Mouse (Mus musculus): ENCODE data around the gene Aprt.

Aprt gene

GRCm38 (mm10) chr8:122596031-122596430 lies 19.3 kb upstream of the Aprt start:
- no peak for TF ChIP-seq CTCF (conservative IDR thresholded peaks at IDR 0.05; ENCODE audit: low read length)
- TF ChIP-seq POU5F1 (IDR thresholded peaks at IDR 0.05; ENCODE audit: borderline replicate concordance, low read length): no peak
- no peak for TF ChIP-seq NANOG (IDR thresholded peaks at IDR 0.05; ENCODE audit: borderline replicate concordance, low read length)
- no peaks in the 10 kb centered on the region for H3K9me3 ChIP-seq (ENCODE audit: low read length)
- peaks cover 40% of the 10 kb centered on the region for H3K36me3 ChIP-seq (ENCODE audit: insufficient read depth, low read length)
- no peaks in the 10 kb centered on the region; the same call in 1 of the 2 replicates for H3K27me3 ChIP-seq (ENCODE audit: insufficient read depth, low read length)
- peaks cover 20% of the 10 kb centered on the region for H3K4me1 ChIP-seq (replicated peaks; ENCODE audit: low read depth, low read length)
- no peak overlapping the region for H3K4me3 ChIP-seq (replicated peaks; ENCODE audit: low read length)

GRCm38 (mm10) chr8:122593783-122594507 lies 17.2 kb upstream of the Aprt start:
- no peak for TF ChIP-seq CTCF (conservative IDR thresholded peaks at IDR 0.05; ENCODE audit: low read length)
- no peak for TF ChIP-seq POU5F1 (IDR thresholded peaks at IDR 0.05; ENCODE audit: borderline replicate concordance, low read length)
- no peak for TF ChIP-seq NANOG (IDR thresholded peaks at IDR 0.05; ENCODE audit: borderline replicate concordance, low read length)
- peaks cover 20% of the 10 kb centered on the region for H3K4me1 ChIP-seq (replicated peaks; ENCODE audit: low read depth, low read length)
- H3K9me3 ChIP-seq (ENCODE audit: low read length): no peaks in the 10 kb centered on the region
- H3K27me3 ChIP-seq (ENCODE audit: insufficient read depth, low read length): no peaks in the 10 kb centered on the region
- H3K4me3 ChIP-seq (replicated peaks; ENCODE audit: low read length): no peak overlapping the region
- peaks cover 40% of the 10 kb centered on the region for H3K36me3 ChIP-seq (ENCODE audit: insufficient read depth, low read length)

DNA sequence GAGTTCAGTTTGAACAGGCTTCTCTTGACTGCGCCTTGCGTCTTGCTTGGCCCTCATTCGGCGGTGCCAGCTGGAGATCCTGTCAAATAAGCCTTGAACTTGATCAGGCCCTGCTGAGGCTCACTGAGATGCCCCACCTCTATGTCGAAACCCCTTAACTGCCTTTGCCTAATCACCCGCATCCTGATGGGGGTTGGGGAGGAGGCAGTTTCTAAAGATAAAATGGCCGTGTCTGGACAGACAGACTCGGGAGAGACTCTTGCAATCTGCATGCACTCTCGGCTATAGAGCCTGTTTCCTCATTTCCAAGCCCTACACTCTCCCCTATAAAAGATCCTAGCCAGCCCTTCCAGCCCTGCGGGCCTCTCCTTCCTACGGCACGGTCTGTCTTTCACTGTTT lies 16.5 kb upstream of the Aprt start:
- Histone ChIP-seq H3K36me3 (ENCODE audit: insufficient read depth, low read length) (peaks cover 34% of the 10 kb centered on the region), H3K27me3 (ENCODE audit: insufficient read depth, low read length) (no peaks in the 10 kb centered on the region), H3K9me3 (ENCODE audit: low read length) (no peaks in the 10 kb centered on the region), H3K4me3 (replicated peaks; ENCODE audit: low read length) (no peak overlapping the region), H3K4me1 (replicated peaks; ENCODE audit: low read depth, low read length) (peaks cover 20% of the 10 kb centered on the region)
- TF ChIP-seq CTCF (conservative IDR thresholded peaks at IDR 0.05; ENCODE audit: low read length) (no peak), POU5F1 (IDR thresholded peaks at IDR 0.05; ENCODE audit: borderline replicate concordance, low read length) (no peak), NANOG (IDR thresholded peaks at IDR 0.05; ENCODE audit: borderline replicate concordance, low read length) (no peak)

- no peaks in the 10 kb centered on the region for H3K36me3 ChIP-seq (ENCODE audit: insufficient read depth, low read length)
- H3K27me3 ChIP-seq (ENCODE audit: insufficient read depth, low read length): 0 out of 2 replicates have a peak, but pooled peaks cover 3% of the 10 kb centered on the region
- 0 out of 2 replicates have a peak overlapping the region, but pooled peaks have one; percentile 17 for H3K4me3 ChIP-seq (replicated peaks; ENCODE audit: low read length)
- TF ChIP-seq CTCF (conservative IDR thresholded peaks at IDR 0.05; ENCODE audit: low read length): no peak
- no peak for TF ChIP-seq POU5F1 (IDR thresholded peaks at IDR 0.05; ENCODE audit: borderline replicate concordance, low read length)
- no peak for TF ChIP-seq NANOG (IDR thresholded peaks at IDR 0.05; ENCODE audit: borderline replicate concordance, low read length)
- H3K4me1 ChIP-seq (replicated peaks; ENCODE audit: low read depth, low read length): peaks cover 47% of the 10 kb centered on the region
- H3K9me3 ChIP-seq (ENCODE audit: low read length): no peaks in the 10 kb centered on the region
Observed at GRCm38 (mm10) chr8:122586749-122587148, 10.0 kb upstream of the Aprt start.

DNA sequence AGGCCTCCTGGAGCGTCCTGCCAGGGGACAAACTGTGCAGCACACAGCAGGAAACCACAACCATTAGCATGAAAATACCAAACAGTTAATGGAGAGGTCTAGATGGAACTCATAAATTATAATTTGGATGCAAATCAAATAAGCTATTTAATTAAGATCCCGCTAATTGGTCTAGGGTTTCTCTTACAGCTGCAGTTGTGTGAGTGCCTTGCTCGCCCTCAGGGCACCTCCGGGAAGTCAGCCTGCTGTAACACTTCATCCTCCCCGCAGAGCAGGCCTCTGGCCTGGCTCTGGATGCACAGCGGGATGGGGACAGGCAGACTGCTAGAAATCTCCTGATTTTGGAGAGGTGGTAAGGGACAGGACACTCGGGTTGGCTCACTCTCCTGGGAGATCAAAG lies 9.5 kb upstream of the Aprt start:
- TF ChIP-seq CTCF (conservative IDR thresholded peaks at IDR 0.05; ENCODE audit: low read length) (no peak), POU5F1 (IDR thresholded peaks at IDR 0.05; ENCODE audit: borderline replicate concordance, low read length) (no peak), NANOG (IDR thresholded peaks at IDR 0.05; ENCODE audit: borderline replicate concordance, low read length) (no peak)
- Histone ChIP-seq H3K36me3 (ENCODE audit: insufficient read depth, low read length) (no peaks in the 10 kb centered on the region), H3K4me1 (replicated peaks; ENCODE audit: low read depth, low read length) (peaks cover 51% of the 10 kb centered on the region), H3K9me3 (ENCODE audit: low read length) (no peaks in the 10 kb centered on the region), H3K4me3 (replicated peaks; ENCODE audit: low read length) (no peak overlapping the region), H3K27me3 (ENCODE audit: insufficient read depth, low read length) (0 out of 2 replicates have a peak, but pooled peaks cover 3% of the 10 kb centered on the region)

- no peaks in the 10 kb centered on the region for H3K36me3 ChIP-seq (ENCODE audit: insufficient read depth, low read length)
- no peaks in the 10 kb centered on the region for H3K9me3 ChIP-seq (ENCODE audit: low read length)
- H3K4me3 ChIP-seq (replicated peaks; ENCODE audit: low read length): no peak overlapping the region
- H3K4me1 ChIP-seq (replicated peaks; ENCODE audit: low read depth, low read length): peaks cover 57% of the 10 kb centered on the region
- TF ChIP-seq CTCF (conservative IDR thresholded peaks at IDR 0.05; ENCODE audit: low read length) (no peak), NANOG (IDR thresholded peaks at IDR 0.05; ENCODE audit: borderline replicate concordance, low read length) (no peak), POU5F1 (IDR thresholded peaks at IDR 0.05; ENCODE audit: borderline replicate concordance, low read length) (no peak)
- H3K27me3 ChIP-seq (ENCODE audit: insufficient read depth, low read length): 0 out of 2 replicates have a peak, but pooled peaks cover 3% of the 10 kb centered on the region
Observed at GRCm38 (mm10) chr8:122585411-122585891, 8.7 kb upstream of the Aprt start.

DNA sequence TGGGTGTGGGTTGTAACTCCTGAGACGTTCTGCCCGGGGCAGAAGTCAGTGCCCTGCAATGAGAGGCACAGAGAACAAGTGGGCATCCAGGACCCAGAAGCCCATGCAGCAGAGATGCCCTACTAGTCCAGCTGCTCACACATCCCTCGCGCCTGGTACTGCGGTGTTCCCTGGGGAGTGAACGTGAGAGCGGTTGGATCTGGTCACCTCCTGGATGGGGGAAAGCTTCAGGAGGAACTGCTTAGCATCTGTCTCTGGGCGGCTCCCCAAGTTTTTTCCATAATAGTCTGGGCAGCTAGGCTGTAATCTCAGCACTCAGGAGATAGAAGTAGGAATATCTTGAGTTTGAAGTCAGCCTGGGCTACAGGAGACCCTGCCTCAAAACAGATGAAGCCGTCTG lies 8.3 kb upstream of the Aprt start:
- Histone ChIP-seq H3K9me3 (ENCODE audit: low read length) (no peaks in the 10 kb centered on the region), H3K27me3 (ENCODE audit: insufficient read depth, low read length) (0 out of 2 replicates have a peak, but pooled peaks cover 3% of the 10 kb centered on the region), H3K36me3 (ENCODE audit: insufficient read depth, low read length) (no peaks in the 10 kb centered on the region), H3K4me1 (replicated peaks; ENCODE audit: low read depth, low read length) (peaks cover 62% of the 10 kb centered on the region), H3K4me3 (replicated peaks; ENCODE audit: low read length) (no peak overlapping the region)
- TF ChIP-seq NANOG (IDR thresholded peaks at IDR 0.05; ENCODE audit: borderline replicate concordance, low read length) (no peak), CTCF (conservative IDR thresholded peaks at IDR 0.05; ENCODE audit: low read length) (no peak), POU5F1 (IDR thresholded peaks at IDR 0.05; ENCODE audit: borderline replicate concordance, low read length) (no peak)

DNA sequence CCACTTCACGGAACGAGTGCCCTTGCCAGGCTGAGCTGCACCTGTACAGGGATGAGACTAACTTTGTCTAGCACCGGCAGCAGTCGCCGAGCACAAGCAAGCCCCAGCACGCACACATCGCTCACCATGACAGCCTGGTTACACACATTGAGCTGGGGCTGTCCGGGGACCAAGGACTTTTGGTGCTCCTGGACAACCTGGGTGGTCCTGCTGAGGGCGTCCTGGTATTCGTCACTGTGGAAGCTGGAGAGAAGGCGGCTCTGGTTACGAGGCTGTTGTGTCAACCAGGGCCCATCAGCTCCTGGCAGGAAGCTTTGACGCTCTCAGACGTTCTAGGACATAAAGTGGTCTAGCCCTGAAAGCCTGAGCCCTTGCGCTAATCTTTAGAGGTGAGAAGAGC lies 4.2 kb upstream of the Aprt start:
- Histone ChIP-seq H3K4me1 (replicated peaks; ENCODE audit: low read depth, low read length) (peaks cover 75% of the 10 kb centered on the region), H3K27me3 (ENCODE audit: insufficient read depth, low read length) (0 out of 2 replicates have a peak, but pooled peaks cover 3% of the 10 kb centered on the region), H3K9me3 (ENCODE audit: low read length) (no peaks in the 10 kb centered on the region), H3K36me3 (ENCODE audit: insufficient read depth, low read length) (no peaks in the 10 kb centered on the region), H3K4me3 (replicated peaks; ENCODE audit: low read length) (no peak overlapping the region)
- no peak for TF ChIP-seq CTCF (conservative IDR thresholded peaks at IDR 0.05; ENCODE audit: low read length)
- no peak for TF ChIP-seq NANOG (IDR thresholded peaks at IDR 0.05; ENCODE audit: borderline replicate concordance, low read length)
- no peak for TF ChIP-seq POU5F1 (IDR thresholded peaks at IDR 0.05; ENCODE audit: borderline replicate concordance, low read length)
